In genomic region chr6:146339779-146340178, GRCm38 (mm10) we compare ENCODE assay signal across 9 mouse cellular contexts.
DNase-seq lines count a peak whose midpoint lies in the region; ATAC-seq and TF ChIP-seq lines count a peak whose summit lies in the region.
"Had no signal": no experiment of that assay in that cellular context is flagged by ENCODE, and none has a peak within 500 bp of the region (broad histone marks: within the 10 kb centered on the region; RNA-seq: fewer than 3 reads in every experiment).

No protein-coding gene starts in this region.

- H3K27me3 ChIP-seq in neural tube, embryonic 15.5 days (replicated peaks): no peaks in the 10 kb centered on the region
- no peaks in the 10 kb centered on the region for H3K27me3 ChIP-seq in lung, postnatal 0 days (replicated peaks; ENCODE audit: insufficient read depth, low read length)
- H3K27me3 ChIP-seq: heart, embryonic 15.5 days; neural tube, embryonic 13.5 days had no signal

- peaks cover 15% of the 10 kb centered on the region for H3K4me1 ChIP-seq in neural tube, embryonic 15.5 days
- H3K4me1 ChIP-seq in lung, postnatal 0 days (ENCODE audit: insufficient read depth, low read depth, low read length): no peaks in the 10 kb centered on the region

- H3K4me3 ChIP-seq in neural tube, embryonic 15.5 days (replicated peaks): no peak overlapping the region
- no peak overlapping the region for H3K4me3 ChIP-seq in lung, postnatal 0 days (ENCODE audit: low read depth, low read length)
- H3K4me3 ChIP-seq: heart, embryonic 15.5 days; neural tube, embryonic 13.5 days had no signal

- DNase-seq in neural tube, embryonic 10.5 days (ENCODE audit: extremely low spot score, low spot score): peak; percentile 56
- DNase-seq in ZHBTc4 (ENCODE audit: low read depth, low spot score): peak; percentile 66
- peak; percentile 42 for DNase-seq in cerebellum, adult 9-10 months
- DNase-seq in heart, postnatal 36 days: peak; percentile 40 to 53
- DNase-seq in lung, postnatal 0 days (ENCODE audit: low spot score): peak; percentile 26
- DNase-seq in spleen, postnatal 36 days (ENCODE audit: low spot score in 2 of 2): peak; percentile 13 to 14

- TF ChIP-seq CTCF in lung, postnatal 0 days (IDR thresholded peaks at IDR 0.05): peak; percentile 75

- no peak for TF ChIP-seq EP300 in lung, postnatal 0 days (IDR thresholded peaks at IDR 0.05)

- H3K9me3 ChIP-seq in neural tube, embryonic 15.5 days (replicated peaks): no peaks in the 10 kb centered on the region
- H3K9me3 ChIP-seq in lung, postnatal 0 days (ENCODE audit: low read length): no peaks in the 10 kb centered on the region
- H3K9me3 ChIP-seq: heart, embryonic 15.5 days; neural tube, embryonic 13.5 days had no signal

- H3K27ac ChIP-seq in neural tube, embryonic 15.5 days (replicated peaks): no peak overlapping the region
- H3K27ac ChIP-seq in lung, postnatal 0 days (ENCODE audit: low read length): no peak overlapping the region
- H3K27ac ChIP-seq: heart, embryonic 15.5 days; neural tube, embryonic 13.5 days had no signal

- intact Hi-C loops in heart, postnatal 36 days (cut with DNase I): loop anchor here (2.0 kb wide), 1 partner anchor 509 kb away; no protein-coding TSS in a partner anchor

- no peak overlapping the region for H3K4me2 ChIP-seq in neural tube, embryonic 15.5 days
- H3K4me2 ChIP-seq in lung, postnatal 0 days (replicated peaks; ENCODE audit: low read depth, low read length): no peak overlapping the region
- H3K4me2 ChIP-seq: heart, embryonic 15.5 days; neural tube, embryonic 13.5 days had no signal

- no peak overlapping the region for H3K9ac ChIP-seq in neural tube, embryonic 15.5 days (replicated peaks)
- no peak overlapping the region for H3K9ac ChIP-seq in lung, postnatal 0 days (replicated peaks; ENCODE audit: low read depth)
- H3K9ac ChIP-seq: heart, embryonic 15.5 days; neural tube, embryonic 13.5 days had no signal

- 72% methylated on average over 10 of the region's 10 CpGs for WGBS in neural tube, embryonic 15.5 days
- WGBS in lung, postnatal 0 days: 55% methylated on average over 10 of the region's 10 CpGs

- no peak for ATAC-seq in neural tube, embryonic 15.5 days (ENCODE audit: low FRiP score)
- ATAC-seq in lung, postnatal 0 days: no peak

- no peaks in the 10 kb centered on the region for H3K36me3 ChIP-seq in neural tube, embryonic 15.5 days
- H3K36me3 ChIP-seq in lung, postnatal 0 days (ENCODE audit: insufficient read depth, low read length): no peaks in the 10 kb centered on the region
- H3K36me3 ChIP-seq: heart, embryonic 15.5 days; neural tube, embryonic 13.5 days had no signal

Comparison
In these comparisons a context has a peak if more than half of its experiments do, and no peak if none do; other contexts are left out.
1. DNase-seq: peak in every context shown above with its lines; median percentile 66 in ZHBTc4; 56 in neural tube, embryonic 10.5 days; 46 in heart, postnatal 36 days; 42 in cerebellum, adult 9-10 months; 26 in lung, postnatal 0 days; 14 in spleen, postnatal 36 days.